Mouse (Mus musculus): Measurements from ENCODE around the gene Shroom4.
"Not testable (repeated sequence)": the region's sequence is repeated elsewhere in the genome, so short reads cannot be mapped to it uniquely, and the experiment has no call there.

The Shroom4 gene

DNA sequence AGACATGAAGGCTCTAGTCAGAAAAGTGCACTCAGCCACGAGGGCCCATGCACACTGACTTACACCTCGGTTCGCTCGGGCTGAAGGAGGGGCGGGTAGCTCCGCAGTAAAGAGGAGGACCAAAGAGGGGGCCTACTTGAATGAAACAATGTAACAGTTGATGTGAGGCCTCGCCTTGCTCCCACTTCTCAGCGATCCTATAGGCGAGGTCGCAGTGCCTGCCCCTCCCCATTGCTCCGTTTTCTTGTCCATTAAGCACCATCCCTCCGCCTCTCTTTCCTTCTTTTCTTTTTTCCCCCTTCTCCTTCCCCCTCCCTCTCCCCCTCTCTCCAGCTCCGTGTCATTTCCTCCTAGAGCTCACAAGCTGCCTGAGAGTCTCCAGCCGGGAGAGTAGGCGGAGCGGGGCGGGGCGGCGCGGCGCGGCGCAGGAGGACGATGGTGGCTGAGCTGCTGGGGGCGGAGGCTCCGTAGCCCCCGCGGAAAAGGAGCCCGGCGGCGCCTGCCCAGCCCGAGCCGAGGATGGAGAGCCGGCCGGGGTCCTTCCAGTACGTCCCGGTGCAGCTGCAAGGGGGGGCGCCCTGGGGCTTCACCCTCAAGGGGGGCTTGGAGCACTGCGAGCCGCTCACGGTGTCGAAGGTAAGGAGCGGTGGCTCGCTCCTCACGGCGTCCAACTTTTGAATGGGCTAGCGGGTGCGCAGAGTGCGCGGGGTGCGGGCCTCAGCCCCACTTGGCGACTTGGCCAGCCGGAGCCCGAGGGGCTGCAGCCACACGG is at the start of gene Shroom4:
Gene Shroom4 (plus strand): TSS at position 229 of the 772 bp plus-strand sequence.
- DNase-seq (ENCODE audit: low spot score): no peak

DNA sequence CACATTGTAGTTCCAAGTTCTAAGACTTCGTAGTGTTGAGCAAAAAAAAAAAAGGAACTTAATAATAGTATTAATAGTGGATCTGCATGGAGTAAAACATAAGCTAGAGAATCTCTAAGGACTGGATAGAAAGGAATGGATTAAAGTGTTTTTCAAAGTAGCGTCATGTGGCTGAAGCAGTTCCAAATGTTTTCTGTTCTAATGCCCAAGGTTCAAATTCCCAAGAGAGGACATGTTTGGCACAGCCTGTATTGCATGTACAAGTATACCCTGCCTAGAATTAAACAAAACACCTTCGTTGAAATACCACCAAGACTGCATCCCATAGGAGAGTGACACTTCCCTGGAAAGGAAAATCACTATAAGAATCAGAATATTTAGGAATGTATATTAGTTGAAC is 42.8 kb upstream of the Shroom4 start:
- no peak for DNase-seq (ENCODE audit: low spot score)

DNA sequence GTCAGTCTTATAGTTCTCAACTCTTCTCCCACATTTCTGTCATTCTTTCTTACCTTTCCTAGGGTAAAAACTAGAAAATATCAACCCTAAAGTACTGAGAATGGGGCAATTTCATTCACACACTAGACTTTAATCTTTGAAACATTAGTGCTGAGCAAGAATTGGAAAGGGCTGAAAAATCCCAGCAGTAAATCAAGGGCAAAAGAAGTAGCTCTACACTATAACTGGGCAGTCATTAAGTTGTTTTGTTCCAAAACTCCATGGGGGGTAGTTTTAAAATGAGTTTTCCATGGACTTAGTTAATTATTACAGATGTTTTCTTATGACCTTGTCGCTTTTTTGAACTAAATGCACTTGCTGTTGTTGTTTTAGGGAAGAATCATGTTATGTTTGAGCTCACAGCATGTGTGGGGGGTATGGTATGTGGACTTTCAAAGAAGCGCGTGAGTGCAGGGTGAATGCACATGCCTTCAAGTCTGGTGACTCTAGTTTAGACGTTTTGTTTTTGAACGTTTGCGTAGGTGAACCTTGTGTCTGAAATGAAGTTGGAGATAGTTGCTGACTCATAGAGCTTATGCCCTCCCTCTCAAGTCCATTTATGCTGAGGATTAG is 42.0 kb upstream of the Shroom4 start:
- no peak for DNase-seq (ENCODE audit: low spot score)

DNA sequence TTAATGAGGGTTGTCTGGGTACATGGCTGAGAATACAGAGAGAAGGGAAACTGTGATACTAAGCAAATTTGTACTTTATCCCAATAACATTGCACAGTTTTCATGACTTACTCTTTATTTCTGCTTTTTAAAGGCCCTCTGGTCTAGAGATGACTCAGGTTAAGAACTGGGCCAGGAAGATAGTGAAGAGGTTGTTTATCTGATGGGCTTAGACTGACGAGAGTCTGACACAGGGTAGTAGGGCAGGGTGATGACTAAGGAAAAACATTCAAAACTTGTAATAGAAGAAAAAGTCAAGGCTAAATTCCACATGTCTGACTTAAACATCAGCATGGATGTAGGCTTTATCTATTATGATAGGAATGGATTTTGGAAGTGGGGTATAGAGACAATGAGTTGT is 30.8 kb upstream of the Shroom4 start:
- no peak for DNase-seq (ENCODE audit: low spot score)

DNA sequence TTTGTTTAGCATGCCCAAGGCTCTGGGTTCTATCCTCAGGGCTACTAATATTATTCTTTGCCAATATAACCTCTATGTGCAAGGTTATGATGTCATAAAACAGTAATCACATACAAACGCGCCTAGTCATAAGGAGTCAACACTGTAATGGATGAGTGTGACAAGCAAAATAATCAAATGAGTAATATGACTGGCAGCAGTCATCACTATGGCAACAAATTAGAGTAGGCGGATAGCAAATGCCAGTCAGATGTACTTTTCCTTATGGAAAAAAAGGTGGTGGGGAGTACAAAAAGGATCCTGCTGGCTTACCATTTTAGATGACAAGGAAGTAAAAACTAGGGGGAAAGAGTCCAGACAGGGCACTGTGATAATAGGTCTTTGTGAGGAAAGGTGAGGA is 28.9 kb upstream of the Shroom4 start:
- no peak for DNase-seq (ENCODE audit: low spot score)

DNA sequence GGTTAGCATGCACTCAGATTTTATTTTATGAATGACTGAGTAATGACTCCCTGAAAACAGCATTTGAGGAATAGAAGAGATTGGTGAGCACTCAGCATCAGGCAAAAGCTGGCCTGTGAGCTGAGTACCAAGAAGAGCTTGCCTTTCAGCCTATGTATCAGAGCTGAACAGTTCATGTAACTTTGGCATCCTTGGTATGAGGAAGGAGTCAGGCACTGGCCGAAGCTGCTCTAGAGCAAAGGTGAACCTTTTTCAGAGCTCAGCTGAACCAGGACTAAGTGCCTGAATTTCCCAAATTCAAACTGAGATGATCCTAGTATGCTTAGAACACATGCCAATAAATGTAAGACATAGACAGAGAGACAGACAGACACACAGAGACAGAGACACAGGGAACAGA is 5.8 kb upstream of the Shroom4 start:
- no peak for DNase-seq (ENCODE audit: low spot score)

DNA sequence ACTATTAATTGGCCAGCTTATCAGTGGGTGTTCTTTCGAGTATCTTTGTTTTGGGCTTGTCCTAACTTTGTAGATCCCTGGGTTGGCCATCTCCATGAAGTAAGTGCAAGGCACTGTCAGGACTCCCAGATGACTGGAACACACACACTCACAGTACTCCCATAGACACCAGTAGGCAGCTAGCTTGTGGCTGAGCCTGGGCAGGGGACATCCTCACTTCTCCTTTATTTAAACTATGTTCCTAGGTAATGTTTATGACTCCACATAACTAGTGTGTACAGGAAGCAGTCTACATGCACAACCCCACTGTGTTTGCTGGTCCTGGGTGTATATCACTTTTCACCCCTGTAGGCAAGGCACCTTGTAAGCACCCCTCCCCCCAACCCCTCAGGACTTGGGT is 461 bp upstream of the Shroom4 start:
- no peak for DNase-seq (ENCODE audit: low spot score)

DNA sequence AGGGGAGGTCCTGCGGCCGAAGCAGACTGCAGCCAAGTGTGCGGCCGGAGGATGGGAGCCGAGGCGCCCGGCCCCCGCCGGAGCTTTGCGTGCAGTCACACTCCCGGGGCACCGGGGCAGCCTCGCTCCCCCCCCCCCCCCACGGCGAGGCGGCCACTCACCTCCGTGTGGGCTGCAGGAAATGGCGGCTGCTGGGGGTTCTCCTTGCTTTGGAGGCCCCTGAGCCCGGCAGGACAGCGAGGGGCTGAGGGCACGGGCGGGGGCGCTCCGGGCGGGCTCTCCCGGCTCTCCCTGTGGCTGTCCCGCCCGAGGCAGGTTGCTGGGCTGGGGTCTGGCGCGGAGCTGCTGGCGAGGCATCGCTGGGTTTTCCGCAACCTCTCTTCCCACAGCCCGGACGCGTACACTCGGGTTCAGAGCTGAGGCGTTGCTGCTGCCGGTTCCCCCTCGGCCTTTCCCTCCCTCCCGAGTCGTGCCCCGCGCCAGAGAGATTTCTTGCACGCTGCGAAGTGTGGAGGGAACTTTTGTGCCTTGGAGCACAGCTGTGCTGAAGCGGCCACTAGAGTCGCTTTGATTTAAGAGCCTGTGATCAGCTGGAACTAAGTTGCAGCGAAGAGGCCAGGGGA is 855 bp downstream of the Shroom4 start:
- no peak for DNase-seq (ENCODE audit: low spot score)

DNA sequence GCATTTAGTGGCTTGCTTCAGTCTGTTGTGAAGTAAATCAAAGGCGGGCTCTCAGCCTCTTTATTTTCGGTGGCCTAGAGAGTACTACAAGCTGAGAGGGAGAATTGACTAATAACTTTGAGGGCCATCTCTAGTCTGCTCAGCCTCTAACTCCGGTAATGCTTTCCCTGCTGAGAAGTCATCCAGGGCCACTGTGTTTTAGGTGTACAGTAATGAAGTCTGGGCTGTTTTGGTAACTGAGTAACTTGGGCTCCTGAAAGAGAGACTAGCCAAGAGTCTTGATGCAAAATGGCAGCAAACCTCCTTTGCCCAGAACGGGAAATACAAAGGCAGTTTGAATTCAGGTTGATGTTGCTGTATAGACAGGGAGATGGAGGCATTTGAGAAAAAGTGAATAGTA is 3.3 kb downstream of the Shroom4 start:
- no peak for DNase-seq (ENCODE audit: low spot score)

DNA sequence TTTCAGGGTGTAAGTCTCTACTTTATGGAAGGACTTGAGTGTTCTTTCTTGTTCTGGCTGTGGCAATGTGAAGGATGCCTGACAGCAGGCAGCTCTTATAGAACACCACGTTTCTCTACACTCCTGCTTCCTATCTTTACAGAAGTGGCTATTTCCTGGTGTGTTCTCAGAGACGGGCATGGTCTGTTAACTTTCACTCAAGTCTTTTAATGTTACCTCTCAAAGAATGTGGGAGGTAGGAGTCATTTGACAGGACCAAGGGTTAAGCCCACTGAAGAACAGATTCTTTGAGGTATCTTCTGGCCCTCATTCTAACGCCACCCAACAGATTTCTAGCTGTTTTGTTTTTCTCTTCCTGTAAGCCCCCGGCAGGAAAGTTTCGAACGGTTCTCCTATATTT is 9.5 kb downstream of the Shroom4 start:
- no peak for DNase-seq (ENCODE audit: low spot score)

DNA sequence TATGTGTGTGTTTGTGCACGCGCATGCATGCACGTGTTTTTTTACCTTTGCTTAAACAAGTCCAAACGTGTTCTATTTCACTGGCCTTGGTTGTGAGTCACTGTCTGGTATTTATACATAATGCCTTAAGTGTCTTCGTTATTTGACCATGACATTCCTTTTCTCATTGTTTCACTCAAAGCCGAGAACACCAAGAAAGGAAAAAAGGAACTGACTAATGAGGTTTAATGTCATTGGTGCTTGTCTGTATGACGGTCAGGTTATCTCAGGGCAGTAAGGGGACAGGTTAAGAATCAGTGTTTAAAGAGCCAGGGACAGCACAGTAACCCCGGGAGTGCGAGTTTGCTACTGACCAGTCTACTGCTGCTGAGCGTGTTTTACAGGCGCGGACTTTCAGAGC is 15.8 kb downstream of the Shroom4 start:
- DNase-seq (ENCODE audit: low spot score): no peak

DNA sequence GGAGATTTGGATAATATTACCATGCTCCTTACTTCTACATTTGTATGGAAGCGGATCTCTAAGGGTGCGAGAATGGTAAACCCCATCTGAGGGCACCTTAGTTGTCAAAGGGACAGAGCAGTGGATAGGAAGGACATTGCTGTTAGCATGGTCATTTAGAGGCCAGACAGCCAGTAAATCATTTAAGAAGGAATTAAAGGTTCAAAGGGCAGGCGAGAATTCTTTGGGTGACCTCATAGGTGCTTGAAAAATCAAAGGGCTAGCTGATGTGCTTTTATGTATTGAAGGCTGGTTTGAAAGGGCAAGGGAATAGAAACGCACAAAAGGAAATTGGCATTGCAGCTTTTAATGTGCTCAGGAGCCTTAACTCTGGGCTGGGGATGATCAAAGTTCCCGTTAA is 16.3 kb downstream of the Shroom4 start:
- no peak for DNase-seq (ENCODE audit: low spot score)

DNA sequence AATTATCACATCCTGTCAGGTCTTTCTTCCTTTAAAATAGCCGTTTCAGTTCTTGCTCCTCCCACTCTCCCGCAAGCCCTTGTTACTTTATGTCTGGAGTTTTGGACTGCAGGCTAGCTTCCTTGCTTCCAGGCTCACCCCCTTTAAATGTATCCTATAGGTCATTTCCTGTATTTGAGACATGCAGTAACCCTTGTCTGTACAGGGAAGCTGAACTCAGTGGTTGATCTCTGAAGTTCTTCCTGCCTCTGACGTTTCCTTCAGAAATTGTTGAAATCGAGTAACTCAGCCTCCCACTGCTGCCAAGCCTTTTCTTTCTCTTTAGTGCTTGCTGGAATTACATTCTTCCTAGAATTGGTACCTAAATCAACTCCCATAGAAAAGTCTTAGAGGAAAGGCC is 18.5 kb downstream of the Shroom4 start:
- DNase-seq (ENCODE audit: low spot score): no peak

DNA sequence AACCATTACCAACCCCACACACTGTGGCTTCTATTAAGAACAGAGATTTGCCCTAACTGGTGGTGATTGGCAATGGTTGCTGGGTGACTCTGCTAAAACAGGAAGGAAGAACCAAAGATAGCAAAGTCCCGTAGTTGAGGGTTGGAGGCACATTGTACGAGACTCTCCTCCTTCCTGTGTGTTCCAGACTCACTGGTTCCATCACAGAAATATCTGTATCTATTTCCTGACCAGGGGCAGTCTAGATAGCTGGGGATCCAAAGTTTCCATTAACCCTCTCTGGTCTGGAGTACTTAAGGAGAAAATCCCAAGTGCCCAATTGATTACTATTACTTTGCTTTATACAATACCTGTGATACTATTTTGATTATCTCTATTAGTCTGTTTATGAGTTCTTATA is 35.6 kb downstream of the Shroom4 start:
- no peak for DNase-seq (ENCODE audit: low spot score)

DNA sequence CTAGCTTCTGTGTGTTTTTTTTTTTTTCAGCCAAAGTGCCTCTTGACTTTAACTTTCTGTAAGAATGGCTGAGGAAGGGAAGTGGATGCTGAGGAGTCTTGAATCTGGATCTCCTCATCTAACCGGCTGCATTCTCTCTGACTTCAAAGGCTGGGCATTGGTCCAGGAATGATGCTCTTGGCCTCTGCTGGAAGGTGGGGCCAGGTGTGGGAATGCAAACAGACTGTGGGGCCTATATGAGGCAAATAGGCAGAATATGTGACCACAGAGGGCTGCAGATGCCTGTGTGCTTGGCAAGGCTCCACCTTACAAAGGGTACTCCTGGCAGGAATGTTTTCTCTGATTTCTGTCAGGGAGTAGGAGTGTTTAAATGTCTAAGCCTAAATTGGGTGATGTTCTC is 46.8 kb downstream of the Shroom4 start:
- no peak for DNase-seq (ENCODE audit: low spot score)

DNA sequence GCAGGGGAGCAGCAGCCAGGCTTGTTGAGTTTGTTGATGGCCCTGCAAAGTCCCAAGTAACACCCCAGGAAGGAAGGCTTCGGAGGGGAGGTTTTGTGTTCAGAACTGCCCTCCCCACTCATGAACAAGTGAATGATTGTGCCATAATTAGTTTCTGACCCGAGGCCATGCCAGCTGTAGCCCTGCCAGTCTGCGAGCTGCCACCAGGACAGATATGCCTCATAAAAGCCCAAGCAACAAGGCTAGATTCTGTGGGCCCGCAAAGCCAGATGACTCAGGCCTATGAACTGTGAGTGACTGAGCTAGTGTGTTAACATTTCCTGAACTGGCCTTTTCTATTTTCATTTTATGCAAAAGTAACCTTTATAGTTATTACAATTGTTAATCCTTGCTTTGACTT is 48.3 kb downstream of the Shroom4 start:
- DNase-seq (ENCODE audit: low spot score): no peak

DNA sequence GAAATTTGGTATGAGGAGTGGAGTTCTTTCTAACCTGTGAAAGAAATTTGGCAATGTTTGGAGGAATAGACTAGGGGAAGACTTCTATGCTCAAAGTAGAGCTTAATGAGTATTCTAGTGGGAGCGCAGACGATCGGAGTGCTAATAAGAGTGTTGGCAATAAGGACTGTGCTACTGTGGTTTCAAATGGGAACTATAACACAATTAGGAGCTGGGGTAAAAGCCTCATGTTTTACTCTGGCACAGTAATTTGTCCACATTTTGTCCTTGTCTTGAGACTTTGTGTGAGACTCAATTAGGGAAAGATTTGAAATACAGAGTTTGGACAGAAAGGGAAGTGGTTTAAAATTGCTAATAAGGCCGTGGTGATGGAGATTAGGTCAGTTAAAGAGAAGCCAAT is 53.6 kb downstream of the Shroom4 start:
- DNase-seq (ENCODE audit: low spot score): no peak

DNA sequence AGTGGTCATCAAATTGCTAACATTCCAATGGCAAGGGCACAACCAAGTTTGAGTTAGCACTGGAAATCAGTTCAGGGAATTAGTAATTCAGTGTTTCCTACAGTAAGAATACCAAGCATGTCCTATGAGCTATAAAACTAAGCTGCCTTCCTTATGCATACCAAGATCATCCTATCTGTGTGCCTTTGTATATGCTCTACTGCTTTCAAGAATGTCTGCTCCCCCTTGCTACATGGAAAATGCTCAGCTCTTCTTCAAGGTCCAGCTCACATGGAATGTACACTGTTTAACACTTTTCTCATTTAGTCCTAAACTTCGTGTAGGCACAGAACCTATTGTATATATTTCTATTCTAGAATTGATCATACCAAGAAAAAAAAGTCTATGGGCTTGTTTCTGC is 69.6 kb downstream of the Shroom4 start:
- not testable (repeated sequence) for DNase-seq (ENCODE audit: low spot score)

DNA sequence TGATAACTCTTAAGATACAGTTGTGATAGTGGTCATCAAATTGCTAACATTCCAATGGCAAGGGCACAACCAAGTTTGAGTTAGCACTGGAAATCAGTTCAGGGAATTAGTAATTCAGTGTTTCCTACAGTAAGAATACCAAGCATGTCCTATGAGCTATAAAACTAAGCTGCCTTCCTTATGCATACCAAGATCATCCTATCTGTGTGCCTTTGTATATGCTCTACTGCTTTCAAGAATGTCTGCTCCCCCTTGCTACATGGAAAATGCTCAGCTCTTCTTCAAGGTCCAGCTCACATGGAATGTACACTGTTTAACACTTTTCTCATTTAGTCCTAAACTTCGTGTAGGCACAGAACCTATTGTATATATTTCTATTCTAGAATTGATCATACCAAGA is 72.9 kb downstream of the Shroom4 start:
- DNase-seq (ENCODE audit: low spot score): not testable (repeated sequence)

DNA sequence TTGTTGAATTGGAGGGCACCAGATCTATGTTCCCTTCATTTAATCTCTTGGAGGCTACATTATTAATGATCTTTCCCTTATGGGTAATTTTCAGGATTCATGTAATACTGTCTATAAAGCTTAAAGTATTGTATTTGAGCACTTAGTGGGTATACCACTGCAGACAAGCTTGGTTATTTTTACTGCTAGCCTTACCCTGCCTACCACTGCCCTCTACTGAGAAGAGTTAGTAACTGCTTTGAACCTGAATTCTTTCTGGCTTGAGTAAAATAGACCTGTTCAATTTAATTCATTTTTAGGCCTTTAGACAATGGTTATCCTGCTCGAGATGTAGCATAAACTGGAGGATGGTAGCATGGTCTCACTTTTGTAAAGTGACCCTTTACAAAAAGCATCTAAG is 75.5 kb downstream of the Shroom4 start:
- DNase-seq (ENCODE audit: low spot score): no peak

DNA sequence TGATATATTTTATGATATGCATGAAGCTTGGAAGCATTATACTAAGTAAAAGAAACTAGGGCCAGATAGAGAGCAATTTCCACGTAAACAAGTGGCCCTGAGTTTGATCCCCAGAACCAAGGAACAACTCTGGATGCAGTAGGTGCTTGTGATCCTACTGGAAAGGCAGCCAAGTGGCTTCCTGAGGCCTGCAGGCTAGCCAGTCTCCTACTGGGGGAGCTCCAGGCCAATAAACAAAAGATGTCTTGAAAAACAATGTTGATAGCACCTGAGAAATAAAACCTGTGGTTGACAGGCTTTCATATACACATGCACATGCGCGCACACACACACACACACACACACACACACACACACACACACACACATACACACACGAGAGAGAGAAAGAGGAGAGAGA is 82.6 kb downstream of the Shroom4 start:
- no peak for DNase-seq (ENCODE audit: low spot score)

DNA sequence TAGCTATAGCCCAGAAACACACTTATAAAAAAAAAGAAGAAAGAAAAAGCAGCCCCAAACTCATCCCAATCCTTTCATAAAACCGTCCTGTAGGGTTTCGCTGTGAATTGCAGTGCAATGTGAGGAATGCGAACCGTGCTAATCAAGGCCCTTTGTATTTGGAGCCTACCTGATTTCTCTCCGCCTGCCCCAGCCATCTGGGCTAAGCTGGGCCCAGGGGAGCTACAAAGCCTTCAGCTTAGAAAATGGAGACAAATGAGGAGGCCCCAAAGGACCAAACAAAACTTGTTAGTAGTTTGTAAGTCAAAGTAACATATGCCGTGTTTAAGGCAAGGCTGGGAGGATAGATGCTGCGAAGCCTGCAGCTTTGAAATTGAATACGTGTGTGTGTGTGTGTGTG is 84.2 kb downstream of the Shroom4 start:
- DNase-seq (ENCODE audit: low spot score): no peak

DNA sequence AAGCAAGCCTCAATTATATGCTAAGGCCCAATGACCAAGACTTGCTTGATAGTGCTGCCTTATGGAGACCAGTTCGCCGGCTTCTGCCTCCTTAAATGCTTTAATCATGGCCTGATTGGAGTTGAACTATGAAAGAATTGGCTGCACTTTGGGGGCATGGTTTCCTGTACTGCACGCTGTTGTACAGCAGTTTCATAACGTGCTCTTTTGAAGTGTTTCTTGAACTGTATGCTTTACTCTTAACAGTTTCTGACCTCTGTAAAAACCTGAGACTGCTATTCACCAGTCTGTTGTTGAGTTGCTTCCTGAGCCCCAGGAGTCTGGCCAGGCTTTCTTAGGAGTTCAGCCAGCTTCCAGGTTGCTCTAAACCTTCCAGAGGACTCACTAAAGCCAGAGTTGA is 90.8 kb downstream of the Shroom4 start:
- DNase-seq (ENCODE audit: low spot score): no peak

DNA sequence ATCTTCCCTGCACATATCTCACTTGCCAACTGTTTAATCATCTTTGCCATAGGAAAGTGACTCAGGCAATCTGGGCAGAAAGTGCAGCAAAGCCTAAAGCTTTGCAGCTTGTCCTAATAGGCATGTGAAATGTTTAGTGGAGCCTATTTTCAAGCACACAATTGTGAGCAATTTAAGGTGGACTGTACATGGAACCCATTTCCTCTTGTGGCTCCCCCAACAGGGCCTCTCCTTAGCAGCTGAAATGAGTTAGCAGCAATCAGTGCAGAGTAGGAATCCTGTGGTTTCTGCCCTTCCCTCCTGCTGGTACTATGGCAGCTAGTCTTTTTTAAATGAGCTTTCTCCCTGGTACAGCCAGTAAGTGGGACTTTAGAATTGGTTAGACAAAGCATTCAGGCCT is 95.8 kb downstream of the Shroom4 start:
- no peak for DNase-seq (ENCODE audit: low spot score)
